Mouse (Mus musculus) c-Kit-positive CD71-negative TER-119-negative erythroid progenitor cells, embryonic 14.5 days (primary cell): ENCODE data around the gene Mpo.

Source experiments
- DNase-seq: peaks from one replicate; pipeline ENCODE4 v3.0.0-alpha.2; 2013; ENCODE audit warnings: low read depth

Mpo gene

DNA sequence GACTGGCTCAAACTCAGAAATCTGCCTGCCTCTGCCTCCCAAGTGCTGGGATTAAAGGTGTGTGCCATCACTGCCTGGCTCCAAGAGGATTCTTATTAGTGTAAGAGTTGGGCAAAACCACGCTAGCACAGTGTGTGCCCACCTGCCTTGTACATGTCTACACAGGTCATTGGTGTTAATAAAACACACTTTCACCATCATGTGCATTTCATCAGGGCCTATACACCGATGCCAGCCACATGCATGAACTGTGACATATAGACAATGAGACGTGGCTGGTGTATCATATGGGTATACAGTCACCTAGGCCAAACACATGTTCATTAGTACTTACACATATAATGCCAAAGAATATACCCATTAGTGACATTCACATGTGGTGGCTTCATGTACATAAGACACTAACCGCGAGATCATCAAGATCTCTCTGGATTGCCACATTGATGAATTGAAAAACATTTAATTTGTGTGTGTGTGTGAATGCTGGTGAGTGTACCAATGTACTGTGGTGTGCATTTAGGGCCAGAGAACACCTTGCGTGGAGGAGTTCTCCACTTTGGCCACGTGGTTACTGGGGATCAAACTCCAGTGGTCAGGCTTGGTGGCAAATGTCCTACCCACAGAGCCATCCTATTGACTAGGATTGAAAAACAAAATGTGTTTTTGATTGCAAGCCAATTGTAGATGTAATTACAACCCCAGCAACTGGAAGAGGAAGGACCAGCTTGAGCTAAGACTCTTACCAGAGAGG is 35.0 kb upstream of the Mpo start:
- DNase-seq: no peak

DNA sequence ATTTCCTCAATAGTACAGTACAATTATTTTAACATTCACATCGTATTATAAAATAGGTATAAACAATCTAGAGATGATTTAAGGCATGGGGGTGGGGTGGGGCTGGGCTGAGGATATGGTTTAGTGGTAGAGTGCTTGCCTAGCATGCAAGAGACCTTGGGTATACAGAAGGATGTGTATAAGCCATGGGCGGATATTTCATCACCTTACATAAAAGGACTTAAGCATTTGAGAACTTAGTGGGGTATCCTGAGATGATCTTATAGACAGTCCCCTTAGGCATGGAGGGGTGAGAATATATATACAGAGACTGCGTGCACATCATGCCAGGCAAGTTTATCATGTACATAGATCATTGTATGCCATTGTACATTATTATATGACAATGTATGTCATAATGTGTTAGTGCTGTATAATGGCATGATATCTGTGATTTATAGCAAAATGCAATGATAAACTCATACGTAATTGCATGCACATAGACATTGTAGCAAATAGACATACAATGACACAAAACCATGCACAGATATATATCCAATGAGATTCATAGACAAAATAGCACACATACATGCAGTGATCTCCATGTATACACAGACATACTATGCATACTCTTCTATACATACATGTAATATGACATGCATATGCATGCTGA is 34.3 kb upstream of the Mpo start:
- no peak for DNase-seq

DNA sequence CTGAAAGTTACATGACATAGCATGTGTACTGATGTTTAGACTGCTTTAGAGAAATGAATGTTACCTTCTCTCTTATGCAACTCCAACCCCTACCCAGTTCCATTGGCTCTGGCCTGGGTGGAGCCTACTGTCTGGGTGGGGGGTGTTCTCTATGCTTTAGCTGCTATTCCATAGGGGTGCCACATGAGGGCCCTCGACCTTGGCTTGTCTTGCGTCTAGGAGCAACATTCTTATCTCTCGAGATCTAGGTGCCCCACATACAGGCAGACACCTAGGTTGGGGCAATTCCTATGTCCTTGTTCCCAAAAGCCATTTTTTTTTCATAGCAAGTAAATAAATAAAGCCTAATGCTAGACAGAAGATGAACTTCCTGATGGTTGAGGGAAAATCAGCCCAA is 33.8 kb upstream of the Mpo start:
- no peak for DNase-seq

DNA sequence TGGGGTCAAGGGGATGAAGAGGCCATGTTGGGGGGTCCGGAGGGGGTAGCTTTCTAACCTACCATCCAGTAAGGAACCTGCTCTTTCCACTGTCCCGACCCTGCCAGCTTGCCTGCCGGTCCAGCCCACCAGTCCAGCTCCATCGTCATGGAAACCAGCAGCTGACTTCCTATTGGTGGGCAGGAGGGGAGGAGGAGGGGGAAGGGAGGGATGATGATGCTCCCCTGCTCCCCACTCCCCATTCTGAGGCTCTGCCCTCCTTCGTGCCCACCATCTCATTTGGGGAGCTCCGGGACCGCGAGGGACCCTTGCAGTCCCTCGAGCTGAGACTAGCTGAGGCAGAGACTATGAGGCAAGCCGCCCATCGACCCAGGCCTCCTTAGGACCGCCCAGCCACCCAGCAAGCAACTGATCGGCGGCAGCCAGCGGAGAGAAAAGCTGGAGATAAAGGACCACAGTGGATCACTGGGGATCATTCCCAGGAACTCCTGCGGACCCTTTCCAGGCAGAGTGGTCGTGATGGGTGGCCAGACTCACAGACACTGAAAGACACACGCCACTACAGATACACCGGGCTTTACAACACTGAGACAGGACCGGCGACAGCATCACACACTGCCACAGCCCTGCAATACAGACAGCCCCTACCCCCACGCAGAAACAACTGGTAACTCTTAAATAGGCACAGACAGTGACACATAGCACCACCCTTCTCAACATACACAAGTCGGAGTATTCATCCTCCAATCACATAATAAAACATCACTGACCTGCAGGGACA is 32.9 kb upstream of the Mpo start, which contains the start of gene Tspoap1:
Gene Tspoap1 (plus strand): TSS at position 241 of the 781 bp plus-strand sequence.
- no peak for DNase-seq

DNA sequence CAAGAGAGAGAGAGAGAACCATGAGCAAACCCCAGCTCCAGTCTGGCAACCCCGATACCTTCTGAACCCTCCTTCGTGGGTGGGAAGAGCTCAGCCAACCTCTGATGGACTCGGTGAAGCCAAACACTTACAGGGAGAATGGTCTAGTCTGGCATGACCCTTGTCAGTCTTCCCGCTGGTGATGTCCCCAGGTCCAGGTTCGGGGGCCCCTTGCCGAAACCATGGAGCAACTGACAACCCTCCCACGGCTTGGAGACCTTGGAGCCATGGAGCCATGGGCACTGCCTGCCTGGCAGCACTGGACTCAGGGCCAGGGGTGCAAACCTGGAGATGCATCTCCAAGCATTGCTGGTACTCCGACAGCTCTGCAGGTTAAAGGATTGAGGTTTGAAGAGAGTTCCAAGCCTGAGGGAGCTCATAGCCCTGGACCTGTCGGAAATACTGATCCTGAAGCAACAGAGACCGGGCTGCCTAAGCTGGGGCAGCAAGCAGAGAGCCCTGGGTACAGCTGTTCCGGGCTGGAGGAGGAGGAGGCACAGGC is 32.1 kb upstream of the Mpo start:
- DNase-seq: no peak

DNA sequence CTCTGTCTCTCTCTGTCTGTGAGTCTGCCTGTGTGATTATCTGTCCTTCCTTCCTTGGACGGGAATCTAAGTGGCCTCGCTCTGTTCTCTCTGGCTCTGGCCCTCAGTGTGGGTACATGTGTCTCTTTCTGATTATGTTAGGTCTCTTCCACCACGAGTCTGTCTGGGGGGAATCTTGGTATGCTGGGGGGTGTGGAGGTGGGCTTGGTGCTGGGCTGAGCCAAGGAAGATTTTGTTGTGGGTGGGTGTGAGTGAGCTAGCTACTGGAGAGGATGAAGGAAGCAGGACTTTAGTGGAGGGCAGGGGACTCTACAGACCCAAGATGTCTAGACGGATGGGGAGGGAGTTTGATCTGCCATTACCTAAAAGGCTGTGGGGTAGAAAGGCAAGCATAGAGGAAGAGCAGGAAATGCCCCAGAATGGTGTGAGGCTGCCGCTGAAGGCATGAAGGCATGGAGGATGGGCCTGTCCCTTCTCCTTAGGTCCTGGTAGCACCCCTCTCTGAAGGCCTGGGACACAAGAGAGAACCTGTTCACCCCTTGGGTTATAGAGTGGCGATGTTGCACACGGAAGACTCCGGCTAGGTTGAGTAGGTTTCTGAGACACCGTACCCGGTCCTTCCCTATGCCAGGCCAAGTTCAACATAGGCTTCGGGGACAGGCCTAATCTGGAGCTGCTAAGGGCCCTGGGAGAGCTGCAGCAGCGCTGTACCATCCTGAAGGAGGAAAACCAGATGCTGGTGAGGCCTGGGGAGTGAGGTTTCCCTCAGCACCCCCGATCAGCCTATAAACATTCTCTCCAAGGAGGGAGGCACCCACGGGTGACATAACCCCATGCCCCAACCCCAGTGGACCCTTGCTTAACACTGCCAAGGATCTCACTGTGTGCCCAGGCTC is 31.3 kb upstream of the Mpo start:
- no peak for DNase-seq

DNA sequence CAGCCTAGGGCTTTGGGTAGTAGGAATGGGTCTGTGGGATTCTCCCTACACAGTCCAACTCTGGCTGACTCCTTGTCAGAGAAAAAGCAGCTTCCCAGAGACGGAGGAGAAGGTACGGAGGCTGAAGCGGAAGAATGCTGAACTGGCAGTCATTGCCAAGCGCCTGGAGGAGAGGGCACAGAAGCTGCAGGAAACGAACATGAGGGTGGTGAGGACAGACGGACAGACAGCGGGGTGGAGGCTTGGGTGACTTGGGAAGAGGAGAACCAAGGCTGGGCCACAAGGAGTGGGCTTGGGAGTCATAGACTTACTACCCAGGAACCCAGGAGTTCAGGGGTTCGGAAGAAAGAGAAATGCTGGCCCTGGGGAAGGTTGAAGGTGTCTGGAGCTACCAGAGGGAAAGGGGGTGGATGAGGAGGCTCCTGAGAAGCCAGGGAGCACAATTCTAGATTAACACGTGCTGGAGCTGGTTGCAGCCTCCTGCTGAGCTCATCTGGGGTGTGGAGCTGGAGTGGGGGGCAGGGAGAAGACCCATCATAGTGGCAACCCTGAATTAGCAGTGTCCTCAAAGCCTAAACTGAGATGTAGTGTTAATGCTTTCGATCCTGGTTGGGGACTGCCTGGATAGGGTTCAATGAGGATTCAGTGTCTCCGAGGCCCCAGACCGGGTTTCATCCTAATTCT is 30.5 kb upstream of the Mpo start:
- no peak for DNase-seq

DNA sequence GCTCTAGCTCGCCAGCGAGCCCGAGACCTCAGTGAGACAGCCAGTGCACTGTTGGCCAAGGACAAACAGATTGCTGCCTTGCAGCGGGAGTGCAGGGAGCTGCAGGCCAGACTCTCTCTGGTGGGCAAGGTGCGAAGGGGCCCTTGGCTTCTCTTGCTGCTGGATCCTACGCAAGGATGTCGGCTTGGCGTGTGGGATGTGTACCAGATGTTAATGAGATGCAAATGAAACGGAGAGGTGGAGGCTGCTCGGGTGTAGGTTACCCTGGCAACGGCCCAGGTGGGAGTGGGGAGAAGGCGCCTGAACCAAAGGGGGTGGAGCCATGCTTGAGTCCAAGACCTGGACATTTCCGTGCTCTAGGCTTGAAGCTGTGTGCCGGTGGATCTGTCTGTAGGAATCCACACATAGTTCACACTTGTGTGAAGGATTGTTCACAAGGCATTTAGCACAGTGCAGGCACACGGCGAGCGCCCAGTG is 29.8 kb upstream of the Mpo start:
- DNase-seq: no peak

DNA sequence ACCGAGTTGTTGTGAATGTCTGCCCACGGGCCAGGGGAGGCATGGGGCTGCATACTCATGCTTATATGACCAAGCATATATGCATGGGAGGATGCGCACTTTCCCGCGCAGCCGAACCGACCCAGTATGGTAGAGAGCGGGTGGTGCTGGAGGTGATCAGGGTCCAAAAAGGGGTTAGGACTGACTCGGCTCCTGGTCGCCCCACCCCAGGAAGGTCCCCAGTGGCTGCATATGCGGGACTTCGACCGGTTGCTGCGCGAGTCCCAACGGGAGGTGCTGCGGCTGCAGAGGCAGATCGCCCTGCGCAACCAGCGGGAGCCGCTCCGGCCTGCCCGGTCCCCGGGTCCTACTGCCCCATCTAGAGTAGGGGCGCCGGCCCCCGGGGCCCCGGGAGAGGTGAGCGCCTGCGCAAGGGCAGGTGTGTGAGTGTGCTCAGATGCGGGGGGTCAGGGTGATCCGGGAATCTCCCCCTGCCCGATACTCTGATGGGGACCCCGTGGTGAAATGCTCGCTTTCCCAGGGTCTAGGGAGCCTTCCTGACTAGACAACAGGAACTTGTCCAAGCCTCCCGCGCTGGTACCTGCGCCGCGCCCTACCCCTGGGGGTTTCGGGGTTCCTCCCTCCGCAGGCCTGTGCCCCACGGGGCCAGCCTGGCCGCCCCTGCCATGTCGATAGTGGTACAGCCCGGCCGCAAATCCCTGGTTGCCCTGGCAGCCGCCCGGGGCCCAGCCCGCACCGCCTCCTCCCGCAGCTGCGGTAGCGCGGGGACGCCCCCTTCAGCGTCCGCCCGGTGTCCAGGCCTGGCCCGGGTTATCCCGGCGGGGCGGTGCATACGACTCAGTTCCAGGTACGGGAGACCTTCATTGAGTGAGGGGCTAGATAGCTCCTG is 29.1 kb upstream of the Mpo start:
- no peak for DNase-seq

DNA sequence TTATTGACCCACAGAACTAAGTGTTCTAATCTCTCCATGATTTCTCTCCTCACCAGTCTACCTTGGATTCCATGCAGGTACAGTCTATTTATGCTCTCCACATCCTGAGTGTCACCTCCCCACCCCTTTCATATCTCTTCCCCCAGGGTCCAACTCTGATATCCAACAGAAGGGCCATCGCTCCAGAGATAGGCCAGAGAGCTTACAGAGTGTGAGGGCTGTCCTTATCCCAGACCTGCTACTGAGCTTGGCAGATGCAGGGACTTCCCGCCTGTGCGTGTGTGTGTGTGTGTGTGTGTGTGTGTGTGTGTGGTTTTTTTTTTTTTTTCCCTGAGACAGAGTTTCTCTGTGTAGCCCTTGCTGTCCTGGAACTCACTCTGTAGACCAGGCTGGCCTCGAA is 24.6 kb upstream of the Mpo start:
- DNase-seq: no peak

DNA sequence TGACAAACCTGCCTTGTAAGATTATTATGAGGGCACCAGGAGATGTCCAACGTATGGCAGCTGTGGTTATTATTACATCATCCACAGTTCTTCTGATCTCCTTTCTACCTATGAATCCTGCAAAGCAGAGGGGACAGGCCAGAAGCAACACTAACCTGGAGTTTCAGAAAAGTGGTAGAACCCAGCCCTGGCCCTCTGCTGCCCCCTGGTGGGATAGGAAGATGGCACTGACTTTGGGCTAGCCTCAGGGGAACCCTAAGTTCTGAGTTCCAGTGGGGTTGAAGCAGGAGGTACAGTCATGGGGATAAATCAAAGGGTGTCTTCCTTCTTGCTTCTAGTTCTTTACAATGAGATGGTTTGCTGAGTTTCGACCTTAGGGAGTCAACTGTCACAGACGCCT is 22.4 kb upstream of the Mpo start:
- DNase-seq: no peak

DNA sequence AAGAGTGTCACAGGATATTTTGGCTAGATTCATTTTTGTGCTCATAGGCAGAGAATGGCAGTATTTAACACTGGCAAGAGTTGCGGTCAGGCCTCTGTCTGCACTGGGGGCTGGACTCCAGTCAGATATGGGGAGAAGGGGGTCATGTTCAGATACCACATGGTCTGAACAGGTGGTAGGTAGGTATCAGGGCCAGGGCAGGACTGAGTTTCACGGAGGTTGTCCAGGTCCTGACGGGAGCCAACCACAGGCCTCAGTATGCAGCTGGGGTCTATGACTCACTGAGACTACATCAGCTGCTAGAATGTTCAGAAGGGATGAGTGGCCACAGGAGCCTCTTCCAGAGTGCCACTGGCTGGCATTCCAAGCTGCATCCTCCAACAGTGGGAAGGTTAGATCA is 21.0 kb upstream of the Mpo start:
- no peak for DNase-seq

DNA sequence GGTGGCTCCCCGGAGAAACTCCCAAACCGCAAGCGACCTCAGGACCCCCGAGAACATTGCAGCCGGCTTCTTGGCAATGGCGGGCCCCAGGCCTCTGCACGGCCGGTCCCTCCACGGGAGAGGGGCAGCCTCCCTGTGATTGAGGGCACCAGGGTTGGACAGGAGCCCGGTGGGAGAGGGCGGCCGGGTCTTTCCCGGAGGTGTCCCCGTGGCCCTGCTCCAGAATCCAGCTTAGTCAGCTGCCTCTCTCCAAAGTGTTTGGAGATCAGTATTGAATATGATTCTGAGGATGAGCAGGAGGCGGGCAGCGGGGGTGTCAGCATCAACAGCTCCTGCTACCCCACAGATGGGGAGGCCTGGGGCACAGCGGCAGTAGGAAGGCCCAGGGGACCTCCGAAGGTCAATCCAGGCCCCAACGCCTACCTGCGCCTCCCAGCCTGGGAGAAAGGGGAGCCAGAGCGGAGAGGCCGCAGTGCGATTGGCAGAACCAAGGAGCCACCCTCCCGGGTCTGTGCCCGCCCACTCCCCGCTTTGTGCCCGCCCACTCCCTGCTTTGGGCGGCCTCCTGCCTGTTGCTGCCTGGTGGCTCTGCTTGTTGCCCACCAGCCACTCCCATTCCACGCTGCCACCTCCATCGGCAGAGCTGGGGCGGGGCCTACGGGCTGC is 15.1 kb upstream of the Mpo start:
- no peak for DNase-seq

DNA sequence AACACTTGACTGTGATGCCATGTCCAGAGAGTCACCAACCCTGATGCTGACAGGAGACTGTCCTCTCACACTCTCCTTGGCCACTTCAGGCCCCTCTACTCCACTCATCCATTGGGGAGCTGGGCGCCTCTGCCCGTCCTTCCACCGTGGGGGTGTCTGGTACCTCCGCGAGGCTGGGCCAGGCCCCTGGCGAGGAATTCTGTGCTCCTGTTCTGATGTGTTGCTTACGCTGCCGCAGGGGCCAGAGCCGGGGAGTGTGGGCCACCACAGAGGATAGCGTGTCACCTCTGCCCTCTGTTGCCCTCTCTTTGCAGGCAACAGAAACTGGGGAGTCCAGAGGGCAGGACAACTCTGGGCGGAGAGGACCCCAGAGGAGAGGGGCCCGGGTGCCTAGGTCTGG is 14.5 kb upstream of the Mpo start:
- no peak for DNase-seq

DNA sequence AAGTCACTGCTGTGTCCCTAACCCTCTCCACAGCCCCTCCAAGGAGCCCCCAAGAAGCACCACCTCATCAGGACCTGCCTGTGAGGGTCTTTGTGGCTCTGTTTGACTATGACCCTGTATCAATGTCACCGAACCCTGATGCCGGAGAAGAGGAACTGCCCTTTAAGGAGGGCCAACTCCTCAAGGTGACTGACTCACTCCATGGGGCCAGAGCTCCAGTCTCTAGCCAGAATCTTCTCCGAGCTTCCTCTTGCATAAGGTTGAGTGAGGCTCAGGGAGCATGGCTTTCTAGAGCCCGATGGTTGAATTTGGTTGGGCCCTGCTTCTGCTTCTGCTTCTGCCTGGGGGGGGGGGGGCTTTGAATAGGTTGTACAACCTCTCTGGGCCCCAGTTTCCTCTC is 14.0 kb upstream of the Mpo start:
- no peak for DNase-seq

DNA sequence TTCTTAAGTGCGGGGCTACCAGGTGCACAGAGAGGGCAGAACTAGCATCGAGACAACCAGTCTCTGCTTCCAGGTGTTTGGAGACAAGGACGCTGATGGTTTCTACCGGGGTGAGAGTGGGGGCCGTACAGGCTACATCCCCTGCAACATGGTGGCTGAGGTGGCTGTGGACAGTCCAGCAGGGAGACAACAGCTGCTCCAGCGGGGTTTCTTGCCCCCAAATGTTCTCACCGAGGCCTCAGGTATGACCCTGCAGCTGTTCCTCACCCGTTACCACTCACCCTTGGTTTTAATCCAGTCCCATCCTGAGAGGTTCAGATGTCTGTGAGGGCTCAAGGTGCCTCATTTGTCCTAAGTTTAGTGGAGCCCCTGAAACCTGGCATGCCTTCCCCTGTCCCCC is 13.3 kb upstream of the Mpo start:
- no peak for DNase-seq

DNA sequence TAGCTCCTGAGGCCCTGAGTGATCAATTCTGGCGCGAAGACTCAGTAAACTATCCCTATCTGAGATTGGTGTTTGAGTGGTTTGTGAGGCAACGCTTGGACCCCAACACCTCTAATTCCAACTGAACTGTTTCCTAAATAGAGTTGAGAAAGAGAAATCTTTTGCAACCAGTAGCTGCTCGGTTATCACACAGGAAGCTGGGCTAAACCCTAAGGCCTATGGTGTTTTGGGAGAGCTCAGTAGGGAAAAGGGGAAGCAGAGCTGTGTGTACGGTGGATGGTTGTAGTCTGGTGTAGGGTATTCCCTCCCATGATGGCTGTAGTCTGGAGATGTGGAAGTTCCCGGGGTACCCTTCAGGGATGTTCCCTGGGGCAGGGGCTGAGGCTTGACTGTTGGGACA is 3.3 kb upstream of the Mpo start:
- no peak for DNase-seq

DNA sequence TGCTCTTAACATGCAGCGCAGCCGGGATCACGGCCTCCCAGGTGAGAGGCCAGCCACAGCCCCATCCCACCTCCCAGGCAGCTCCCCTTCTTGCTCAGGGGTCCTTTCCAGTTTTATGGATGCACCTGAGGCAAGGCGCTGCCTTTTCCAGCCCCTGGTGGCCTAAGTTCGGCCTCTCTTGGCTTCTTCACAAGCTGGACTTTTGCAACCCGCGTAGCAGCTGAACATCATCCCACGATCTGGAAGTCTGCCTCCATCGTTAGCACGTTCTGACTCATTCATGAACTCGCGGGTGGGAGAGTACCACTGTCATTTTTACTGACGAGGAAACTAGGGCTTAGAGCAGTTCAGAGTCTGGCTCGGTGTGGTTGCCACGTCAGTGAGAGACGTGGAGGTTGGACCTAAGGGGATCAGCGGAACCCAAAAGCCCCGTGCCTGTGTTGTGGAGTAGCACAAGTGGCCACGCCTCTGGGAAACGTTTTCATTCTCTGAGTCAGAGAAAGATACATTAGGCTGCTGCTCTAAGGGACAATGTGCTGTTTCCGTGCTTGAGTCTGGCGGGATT is 8.4 kb downstream of the Mpo start:
- DNase-seq: no peak

DNA sequence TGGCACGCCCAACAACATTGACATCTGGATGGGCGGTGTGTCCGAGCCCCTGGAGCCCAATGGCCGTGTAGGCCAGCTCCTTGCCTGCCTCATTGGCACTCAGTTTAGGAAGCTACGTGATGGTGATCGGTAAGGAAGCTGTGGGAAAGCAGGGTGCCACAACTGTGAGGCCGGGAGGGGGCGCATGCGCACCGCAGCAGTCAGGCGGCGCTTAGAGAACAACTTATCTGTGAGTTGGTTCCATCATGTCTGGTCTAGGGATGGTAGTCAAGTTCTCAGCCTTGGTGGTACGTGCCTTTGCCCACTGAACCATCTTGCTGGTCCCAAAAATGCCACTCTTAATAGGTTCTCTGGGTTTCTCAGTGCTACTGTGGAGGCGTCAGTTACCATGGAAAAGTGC is 9.2 kb downstream of the Mpo start:
- DNase-seq: no peak
